Mouse (Mus musculus) heart, embryonic 16.5 days (tissue): ENCODE results near the gene Arhgap40. TPM values are rescaled to one million over a fixed set of nuclear protein-coding genes. Genes with fewer than 3 reads are reported as not detected.

Experiments used
- ATAC-seq: fragments of 200-750 bp; cut with Nextera tagmentation; replicated peaks from 2 replicates; pipeline ENCODE4 v1.8.0; 2017; ENCODE audit warnings: moderate number of reproducible peaks; ENCODE audit not compliant: insufficient read depth, low FRiP score; ENCODE audit errors: extremely low read depth
- H3K27ac ChIP-seq: fragments of 300-500 bp; sonication (generic); 2 replicates; pipeline ENCODE4 v1.5.1; 2014; ENCODE audit warnings: mild to moderate bottlenecking, low read length, control low read depth, moderate library complexity
- H3K27me3 ChIP-seq: fragments of 300-500 bp; sonication (generic); 2 replicates; pipeline ENCODE4 v1.6.1; 2014; ENCODE audit warnings: low read length, mixed read lengths; ENCODE audit not compliant: control insufficient read depth, insufficient read depth
- H3K36me3 ChIP-seq: fragments of 300-500 bp; sonication (generic); 2 replicates; pipeline ENCODE4 v1.6.1; 2014; ENCODE audit not compliant: control insufficient read depth, insufficient read depth
- H3K4me1 ChIP-seq: fragments of 300-500 bp; sonication (generic); 2 replicates; pipeline ENCODE4 v1.6.1; 2014; ENCODE audit warnings: low read length, mixed read lengths; ENCODE audit not compliant: control insufficient read depth, insufficient read depth
- H3K4me2 ChIP-seq: fragments of 300-500 bp; sonication (generic); 2 replicates; pipeline ENCODE4 v1.6.1; 2014; ENCODE audit warnings: low read depth, mild to moderate bottlenecking, control low read depth, low read length
- H3K4me3 ChIP-seq: fragments of 300-500 bp; sonication (generic); 2 replicates; pipeline ENCODE4 v1.5.1; 2014; ENCODE audit warnings: mild to moderate bottlenecking, control low read depth, low read length
- H3K9ac ChIP-seq: fragments of 300-500 bp; sonication (generic); 2 replicates; pipeline ENCODE4 v1.6.1; 2014; ENCODE audit warnings: low read length, control low read depth
- H3K9me3 ChIP-seq: fragments of 300-500 bp; sonication (generic); replicated peaks from 2 replicates; pipeline ENCODE4 v1.6.1; 2016; ENCODE audit warnings: low read length; ENCODE audit not compliant: control insufficient read depth
- WGBS: fragments of 180-500 bp; shearing (Covaris S2); extraction: QIAGEN DNeasy Blood & Tissue Kit; methylation state at CpG from one replicate; pipeline ENCODE4 v1.1.7; 2014; 5-methylcytosine and 5-hydroxymethylcytosine counted together
- polyA plus RNA-seq: library from polyadenylated mRNA; unstranded; fragments of >200 nt; fragmentation: Nextera tagmentation; extraction: Ambion mirVana; gene quantifications from 2 replicates; pipeline ENCODE4 v1.2.1, GENCODE M21; 2015

Arhgap40 gene
- polyA plus RNA-seq, 1 experiment from 2014 or later: not detected

GRCm38 (mm10) chr2:158510665-158511064, 1.9 kb upstream of the Arhgap40 start:
- no peaks in the 10 kb centered on the region for H3K27me3 ChIP-seq
- no peak overlapping the region for H3K4me2 ChIP-seq
- H3K9me3 ChIP-seq: no peaks in the 10 kb centered on the region
- no peaks in the 10 kb centered on the region for H3K4me1 ChIP-seq
- no peak overlapping the region for H3K4me3 ChIP-seq
- WGBS: 36% methylated on average over 6 of the region's 6 CpGs
- H3K36me3 ChIP-seq: no peaks in the 10 kb centered on the region
- no peak overlapping the region for H3K9ac ChIP-seq
- no peak; the same call in 1 of the 2 replicates for ATAC-seq
- no peak overlapping the region for H3K27ac ChIP-seq

DNA sequence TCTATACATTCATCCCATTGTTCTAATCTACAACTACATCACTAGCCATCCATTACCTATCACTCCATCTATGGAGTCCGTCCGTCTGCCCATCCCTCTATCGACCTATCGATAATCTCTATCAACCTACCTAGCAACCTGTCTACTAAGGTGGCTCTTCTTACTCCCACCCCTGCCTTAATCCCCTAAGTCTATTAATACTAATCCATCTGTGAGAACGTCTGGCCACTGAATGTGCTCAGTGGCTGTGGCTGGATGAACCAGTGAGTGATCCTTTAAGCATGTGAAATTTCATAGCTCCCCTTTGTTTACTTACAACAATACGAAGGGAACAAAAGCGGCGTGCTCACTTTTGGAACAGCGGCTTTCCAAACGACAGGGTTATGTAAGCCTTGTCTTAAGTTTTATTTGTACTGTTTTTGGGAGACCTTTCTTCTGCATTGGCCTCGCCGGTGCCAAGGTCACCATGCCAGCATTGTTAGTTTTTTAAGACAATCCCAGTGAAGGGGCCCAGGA, 1.3 kb downstream of the Arhgap40 start:
- Histone ChIP-seq H3K4me1 (no peaks in the 10 kb centered on the region; the same call in 1 of the 2 replicates), H3K27me3 (no peaks in the 10 kb centered on the region), H3K9ac (no peak overlapping the region), H3K27ac (no peak overlapping the region), H3K36me3 (no peaks in the 10 kb centered on the region), H3K4me2 (no peak overlapping the region), H3K9me3 (no peaks in the 10 kb centered on the region), H3K4me3 (no peak overlapping the region)
- ATAC-seq: no peak
- WGBS: 84% methylated on average over 12 of the region's 12 CpGs

DNA sequence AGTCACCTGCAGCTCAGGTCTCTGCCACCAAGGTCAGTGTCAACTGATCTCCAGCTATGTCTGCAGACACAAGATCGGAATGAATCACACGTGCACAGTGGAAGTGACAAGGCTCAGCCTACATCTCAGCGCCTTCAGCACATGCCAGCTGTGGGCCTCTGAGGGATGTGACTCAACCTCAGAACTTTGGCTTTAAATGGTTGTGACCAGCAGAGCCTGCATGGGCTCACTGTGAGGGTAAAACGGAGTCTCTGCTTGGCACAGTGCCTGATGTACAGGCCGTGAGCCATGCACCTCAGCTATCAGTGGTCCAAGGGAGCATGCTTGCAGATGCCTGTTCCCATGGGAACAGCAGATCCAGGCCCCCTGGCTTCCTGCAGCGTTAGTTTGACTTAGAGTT, 6.0 kb downstream of the Arhgap40 start:
- H3K27me3 ChIP-seq: no peaks in the 10 kb centered on the region
- WGBS: 39% methylated on average over 6 of the region's 6 CpGs
- H3K27ac ChIP-seq: no peak overlapping the region
- no peak overlapping the region for H3K4me2 ChIP-seq
- no peak overlapping the region for H3K9ac ChIP-seq
- H3K4me3 ChIP-seq: no peak overlapping the region
- H3K36me3 ChIP-seq: no peaks in the 10 kb centered on the region
- H3K4me1 ChIP-seq: peaks cover 7% of the 10 kb centered on the region; the same call in 1 of the 2 replicates
- ATAC-seq: no peak
- H3K9me3 ChIP-seq: no peaks in the 10 kb centered on the region

DNA sequence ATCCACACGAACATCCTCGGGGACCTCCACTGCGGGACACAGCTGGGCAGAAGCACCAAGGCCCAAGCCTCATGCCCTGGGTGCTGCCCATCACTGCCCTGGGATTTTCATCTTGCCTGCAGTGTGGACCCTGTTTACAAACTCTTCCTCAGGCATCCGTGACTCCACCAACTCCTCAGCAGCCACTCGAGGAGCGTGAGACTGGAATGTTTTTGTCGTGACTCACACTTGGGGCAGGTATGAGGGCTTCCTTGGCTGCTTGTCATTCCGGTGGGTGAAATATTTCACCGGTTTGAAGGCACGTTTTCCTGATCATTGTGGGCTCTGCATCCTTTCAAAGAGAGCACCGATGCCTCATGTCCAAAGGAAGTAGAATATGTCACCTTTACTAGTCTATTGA, 6.5 kb downstream of the Arhgap40 start:
- peaks cover 7% of the 10 kb centered on the region; the same call in 1 of the 2 replicates for H3K4me1 ChIP-seq
- no peak overlapping the region for H3K27ac ChIP-seq
- no peaks in the 10 kb centered on the region for H3K36me3 ChIP-seq
- no peak overlapping the region for H3K4me2 ChIP-seq
- H3K4me3 ChIP-seq: no peak overlapping the region
- 53% methylated on average over 11 of the region's 11 CpGs for WGBS
- no peak for ATAC-seq
- no peak overlapping the region for H3K9ac ChIP-seq
- no peaks in the 10 kb centered on the region for H3K9me3 ChIP-seq
- no peaks in the 10 kb centered on the region for H3K27me3 ChIP-seq

DNA sequence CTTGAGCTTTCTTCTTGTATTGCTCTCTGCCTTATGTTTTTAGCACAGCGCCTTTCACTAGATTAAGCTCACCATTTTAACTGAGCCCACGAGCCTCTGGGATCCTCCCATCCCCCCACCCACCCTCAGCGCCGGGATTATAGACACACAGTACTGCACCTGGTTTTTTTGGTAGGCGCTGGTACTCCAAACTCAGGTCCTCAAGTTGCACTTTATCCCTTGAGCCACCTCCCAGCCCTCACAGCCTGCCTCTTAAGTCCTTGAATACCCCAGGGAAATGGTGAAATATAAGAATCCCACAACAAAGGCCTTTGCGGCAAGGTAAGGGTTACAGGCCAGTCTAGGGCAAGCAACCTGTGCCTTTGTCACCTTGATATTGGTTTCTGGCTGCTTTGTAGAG, 7.2 kb downstream of the Arhgap40 start:
- Histone ChIP-seq H3K27me3 (no peaks in the 10 kb centered on the region), H3K9me3 (no peaks in the 10 kb centered on the region), H3K27ac (no peak overlapping the region), H3K4me1 (peaks cover 7% of the 10 kb centered on the region; the same call in 1 of the 2 replicates), H3K4me3 (no peak overlapping the region), H3K36me3 (no peaks in the 10 kb centered on the region), H3K9ac (no peak overlapping the region), H3K4me2 (no peak overlapping the region)
- no peak for ATAC-seq
- WGBS: 71% methylated on average over 6 of the region's 6 CpGs

GRCm38 (mm10) chr2:158523060-158523459, 10.5 kb downstream of the Arhgap40 start:
- H3K27ac ChIP-seq: no peak overlapping the region
- 55% methylated on average over 8 of the region's 8 CpGs for WGBS
- no peak overlapping the region for H3K4me2 ChIP-seq
- no peaks in the 10 kb centered on the region for H3K27me3 ChIP-seq
- peak overlapping the region; percentile 26; the same call in 1 of the 2 replicates for H3K9ac ChIP-seq
- no peak; the same call in 1 of the 2 replicates for ATAC-seq
- H3K9me3 ChIP-seq: no peaks in the 10 kb centered on the region
- peaks cover 8% of the 10 kb centered on the region; the same call in 1 of the 2 replicates for H3K4me1 ChIP-seq
- H3K36me3 ChIP-seq: no peaks in the 10 kb centered on the region
- no peak overlapping the region for H3K4me3 ChIP-seq

DNA sequence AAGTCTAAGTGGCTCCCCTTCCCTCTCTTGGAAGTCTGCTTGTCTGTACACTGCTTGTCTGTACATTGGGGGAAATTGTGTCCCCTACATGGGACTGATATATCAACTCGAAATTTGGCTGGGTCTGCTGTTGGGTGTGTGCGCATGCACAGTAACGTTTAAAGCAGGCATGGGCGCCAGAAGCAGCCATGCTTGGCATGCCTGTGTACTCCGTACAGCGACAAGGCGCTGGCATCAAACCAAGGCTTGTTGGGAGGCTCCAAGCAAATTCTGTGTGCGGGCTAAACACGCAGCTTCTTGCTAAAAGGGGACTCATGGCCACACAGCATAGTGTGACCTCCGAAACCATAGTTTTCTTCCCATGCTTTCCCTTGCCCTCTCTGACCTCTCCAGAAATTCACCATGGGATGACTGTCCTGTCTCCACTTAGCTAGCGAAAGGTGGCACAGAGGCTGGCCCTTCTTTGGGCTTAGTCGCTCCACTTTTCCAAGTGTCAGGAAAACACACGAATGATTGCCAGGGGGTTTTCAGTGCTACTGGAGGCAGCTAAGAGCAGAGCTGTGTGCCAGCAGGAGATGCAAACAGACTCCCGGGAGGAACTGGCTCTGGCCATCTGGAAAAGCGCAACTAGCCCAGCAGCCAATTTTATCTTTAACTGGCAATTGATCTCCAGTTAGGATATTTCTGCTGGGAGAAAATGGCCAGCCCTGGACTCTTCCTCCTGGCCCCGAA, 11.7 kb downstream of the Arhgap40 start:
- WGBS: 72% methylated on average over 16 of the region's 16 CpGs
- H3K9ac ChIP-seq: no peak overlapping the region
- H3K4me3 ChIP-seq: no peak overlapping the region
- no peaks in the 10 kb centered on the region for H3K27me3 ChIP-seq
- no peaks in the 10 kb centered on the region for H3K36me3 ChIP-seq
- no peaks in the 10 kb centered on the region for H3K9me3 ChIP-seq
- H3K27ac ChIP-seq: no peak overlapping the region
- ATAC-seq: no peak; the same call in 1 of the 2 replicates
- H3K4me1 ChIP-seq: peaks cover 10% of the 10 kb centered on the region; the same call in 1 of the 2 replicates
- H3K4me2 ChIP-seq: no peak overlapping the region

GRCm38 (mm10) chr2:158534090-158534489, 21.5 kb downstream of the Arhgap40 start:
- 5% methylated on average over 4 of the region's 4 CpGs for WGBS
- H3K27ac ChIP-seq: no peak overlapping the region
- H3K9ac ChIP-seq: no peak overlapping the region
- no peak overlapping the region for H3K4me2 ChIP-seq
- peaks cover 3% of the 10 kb centered on the region; the same call in 1 of the 2 replicates for H3K9me3 ChIP-seq
- H3K4me3 ChIP-seq: no peak overlapping the region
- no peak for ATAC-seq
- H3K27me3 ChIP-seq: no peaks in the 10 kb centered on the region
- no peaks in the 10 kb centered on the region for H3K36me3 ChIP-seq
- no peaks in the 10 kb centered on the region for H3K4me1 ChIP-seq

DNA sequence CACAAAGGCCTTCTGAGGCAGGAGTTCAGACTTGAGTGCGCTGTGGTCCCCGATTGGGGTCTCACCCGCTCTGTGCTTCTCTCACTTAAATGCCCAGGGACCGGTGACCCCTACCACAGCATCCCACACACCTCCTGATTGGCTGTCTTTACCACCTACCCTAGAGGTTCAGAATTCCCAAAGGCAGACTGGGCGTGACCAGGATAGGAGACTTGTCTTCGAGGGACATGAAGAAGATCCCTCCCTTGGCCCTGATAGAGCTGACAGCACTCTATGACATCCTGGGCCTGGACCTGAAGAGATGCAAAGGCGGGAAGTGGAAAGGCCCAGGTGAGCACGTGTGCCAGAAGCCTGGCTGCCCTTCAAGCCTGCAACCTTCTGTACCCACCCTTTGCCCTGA, 22.0 kb downstream of the Arhgap40 start:
- no peak for ATAC-seq
- no peak overlapping the region for H3K4me3 ChIP-seq
- no peaks in the 10 kb centered on the region for H3K36me3 ChIP-seq
- 78% methylated on average over 8 of the region's 8 CpGs for WGBS
- H3K9me3 ChIP-seq: peaks cover 3% of the 10 kb centered on the region; the same call in 1 of the 2 replicates
- no peak overlapping the region for H3K4me2 ChIP-seq
- H3K27ac ChIP-seq: no peak overlapping the region
- no peak overlapping the region for H3K9ac ChIP-seq
- H3K27me3 ChIP-seq: peaks cover 3% of the 10 kb centered on the region; the same call in 1 of the 2 replicates
- no peaks in the 10 kb centered on the region for H3K4me1 ChIP-seq
